Mouse (Mus musculus) bone marrow macrophage, adult 2 months (primary cell): ENCODE measurements at regions not wholly inside any gene's neighbourhood (a gene's known extent, or its start where the extent isn't known, plus 50 kb on each side); places are given as distances from the start of the nearest gene placed in this dataset.

Experiments used
- CTCF ChIP-seq: IDR thresholded peaks from 2 replicates; pipeline ENCODE4 v1.5.1; 2012; ENCODE audit warnings: low read depth, mild to moderate bottlenecking, low read length, moderate library complexity
- POLR2A ChIP-seq: IDR thresholded peaks from 2 replicates; pipeline ENCODE4 v1.6.1; 2012; ENCODE audit warnings: mild to moderate bottlenecking, low read depth, low read length, borderline replicate concordance

- TF ChIP-seq POLR2A: no peak
- no peak for TF ChIP-seq CTCF
These were observed 79.5 kb downstream of the Kctd12 start for GRCm38 (mm10) chr14:102902906-102903305.
